Mouse (Mus musculus) embryonic fibroblast, embryonic 13.5 days (primary cell): ENCODE measurements around the gene Ahdc1.

Source experiments
- CTCF ChIP-seq: IDR thresholded peaks from 2 replicates; pipeline ENCODE4 v1.5.1; 2011; ENCODE audit warnings: mild to moderate bottlenecking, control low read depth, low read length, moderate library complexity, borderline replicate concordance; ENCODE audit not compliant: insufficient read depth
- POLR2A ChIP-seq: IDR thresholded peaks from 2 replicates; pipeline ENCODE4 v1.6.1; 2011; ENCODE audit warnings: low read depth, mild to moderate bottlenecking, control low read depth, low read length, moderate library complexity

DNA sequence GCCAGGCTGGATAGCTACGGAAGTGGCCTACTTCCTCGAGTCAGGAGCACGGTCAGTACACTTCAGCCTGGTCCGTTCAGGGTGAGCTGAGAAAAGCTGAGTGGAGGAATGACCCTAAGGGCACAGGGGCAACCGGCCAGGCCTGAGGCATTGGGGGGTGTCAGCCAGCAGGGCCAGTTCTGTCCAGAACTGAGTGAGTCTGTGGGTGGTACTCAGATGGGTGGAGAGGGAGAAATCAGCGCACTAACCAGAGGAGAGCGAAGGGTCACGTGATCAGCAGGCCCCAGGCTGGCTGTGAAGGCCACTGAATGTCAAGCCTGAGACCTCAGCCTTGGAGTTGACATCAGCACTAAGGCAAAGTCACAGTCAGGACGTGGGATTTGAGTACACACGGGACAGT is 23.4 kb downstream of the Ahdc1 start:
- TF ChIP-seq CTCF (no peak), POLR2A (no peak)
